Mouse (Mus musculus) adrenal gland, adult (tissue): ENCODE results near the gene Zfp568.

ENCODE experiments used
- DNase-seq, 2 experiments: peaks; one replicate each; pipeline ENCODE4 v3.0.0; 2022 to 2023; ENCODE audit warnings: low spot score in 1 of 2; ENCODE audit not compliant: inconsistent age in 2 of 2

Zfp568 gene

DNA sequence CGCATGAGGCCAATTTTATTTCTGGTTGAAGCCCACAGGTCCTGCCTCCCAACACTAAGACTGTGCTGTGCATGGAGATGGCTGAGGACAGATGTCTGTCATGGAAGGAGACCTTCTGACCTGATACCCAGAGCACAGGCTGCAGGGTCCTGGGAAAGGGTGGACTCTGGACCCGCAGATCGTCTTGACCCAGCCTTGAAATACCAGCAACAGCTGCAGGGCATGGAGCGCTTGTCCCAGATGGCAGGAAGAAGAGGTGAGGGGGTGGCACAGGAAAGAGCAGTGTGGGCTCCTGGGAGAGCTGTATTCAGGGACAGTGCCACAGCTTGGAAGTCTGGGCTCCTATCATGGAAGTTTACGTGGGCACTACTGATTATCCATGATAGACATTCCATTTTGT, 3.8 kb downstream of the Zfp568 start:
- DNase-seq, result no peak

GRCm38 (mm10) chr7:29989031-29989430, 5.3 kb downstream of the Zfp568 start:
- DNase-seq, result no peak

DNA sequence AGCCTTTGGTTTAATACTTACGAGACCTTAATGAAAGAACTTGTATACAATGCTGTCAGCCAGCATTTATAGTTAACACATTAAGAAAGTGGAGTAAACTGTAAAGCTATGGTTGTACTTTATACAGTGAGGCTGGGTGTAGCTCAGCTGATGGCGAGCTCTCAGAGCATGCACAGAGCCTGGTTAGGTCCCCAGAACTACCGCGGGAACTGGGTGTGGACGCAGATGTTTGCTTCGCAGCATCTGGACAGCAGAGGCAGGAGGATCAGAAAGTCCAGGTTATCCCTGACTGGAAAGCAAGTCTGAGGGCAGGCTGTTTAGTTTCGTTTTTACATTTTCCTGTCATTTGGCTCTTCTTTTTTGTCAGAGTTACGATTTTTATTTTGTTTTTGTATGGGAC, 8.9 kb downstream of the Zfp568 start:
- DNase-seq, result no peak

GRCm38 (mm10) chr7:29993340-29993739, 9.6 kb downstream of the Zfp568 start:
- no peak for DNase-seq

- DNase-seq, result no peak
Measured at GRCm38 (mm10) chr7:29995134-29995533, 11.4 kb downstream of the Zfp568 start.

- no peak for DNase-seq
Measured at GRCm38 (mm10) chr7:30000601-30001000, 16.8 kb downstream of the Zfp568 start.

- no peak for DNase-seq
Measured at GRCm38 (mm10) chr7:30007601-30008000, 23.8 kb downstream of the Zfp568 start.

GRCm38 (mm10) chr7:30008020-30008690, 24.4 kb downstream of the Zfp568 start:
- no peak for DNase-seq

DNA sequence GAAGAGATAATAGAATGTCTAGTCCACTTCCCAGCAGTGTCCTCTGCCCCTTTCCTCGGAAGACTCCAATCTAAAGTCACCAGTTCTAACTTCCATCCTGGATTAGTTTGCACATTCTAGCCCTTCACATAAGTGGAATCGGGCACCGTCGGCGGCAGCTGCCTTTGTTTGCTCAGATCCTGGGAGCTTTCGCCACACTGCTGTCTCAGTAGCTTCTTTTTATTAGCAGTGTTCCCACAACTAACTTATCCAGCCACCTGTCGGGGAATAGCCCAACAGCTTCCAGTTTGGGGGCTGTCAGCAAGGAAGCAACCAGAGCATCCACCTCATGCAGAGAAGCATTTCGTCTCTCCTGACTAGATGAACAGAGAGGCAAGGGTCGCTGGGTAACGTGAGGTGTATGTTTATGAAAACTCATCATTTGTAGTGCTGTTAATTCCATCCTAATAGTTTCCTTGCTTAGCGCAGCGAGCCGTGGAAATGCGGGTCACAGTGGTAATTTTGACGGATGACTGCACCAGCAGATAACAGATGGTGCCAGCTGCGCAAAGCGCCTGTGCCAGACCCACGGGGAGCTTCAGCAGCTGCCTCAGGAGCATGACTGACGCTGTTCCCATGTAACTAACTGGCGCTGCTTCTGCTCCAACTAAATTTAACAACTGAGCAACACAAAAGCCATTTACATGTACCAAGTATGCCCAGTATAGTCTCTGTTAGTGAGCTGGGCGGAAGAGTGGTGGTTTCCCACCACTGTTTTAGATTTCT, 25.7 kb downstream of the Zfp568 start:
- peak in 1 of 2 experiments; percentile 15 for DNase-seq

DNA sequence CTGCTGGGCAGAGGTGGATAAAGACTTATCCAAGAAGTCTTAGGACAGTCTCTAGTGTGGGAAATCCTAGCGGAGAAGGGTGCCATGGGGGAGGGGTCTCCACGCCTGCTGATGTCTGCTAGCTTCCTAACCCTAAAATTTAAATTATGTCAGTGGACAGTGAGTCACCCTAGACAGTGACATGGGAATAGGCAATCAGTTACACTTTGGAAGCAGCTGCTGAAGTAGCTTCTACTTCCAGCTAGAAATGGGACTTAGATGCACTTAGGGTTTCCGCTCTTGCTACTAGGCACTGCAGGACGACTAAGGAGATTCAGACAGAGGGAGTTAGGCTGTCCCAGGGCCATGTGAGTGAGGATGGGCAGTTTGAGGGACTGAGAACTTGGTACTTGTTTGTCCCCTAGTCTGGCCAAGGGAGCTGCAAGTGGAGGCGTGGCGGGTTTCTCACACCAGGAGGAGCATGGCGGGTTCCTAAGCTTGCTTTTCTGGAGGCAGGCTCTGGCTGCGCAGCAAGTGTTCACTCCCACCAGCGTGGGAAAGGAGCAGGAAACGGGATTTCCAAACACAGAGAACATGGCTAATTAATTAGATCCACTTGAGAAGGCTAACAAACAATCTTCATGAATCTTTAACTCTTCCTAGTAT, 26.9 kb downstream of the Zfp568 start:
- no peak for DNase-seq

DNA sequence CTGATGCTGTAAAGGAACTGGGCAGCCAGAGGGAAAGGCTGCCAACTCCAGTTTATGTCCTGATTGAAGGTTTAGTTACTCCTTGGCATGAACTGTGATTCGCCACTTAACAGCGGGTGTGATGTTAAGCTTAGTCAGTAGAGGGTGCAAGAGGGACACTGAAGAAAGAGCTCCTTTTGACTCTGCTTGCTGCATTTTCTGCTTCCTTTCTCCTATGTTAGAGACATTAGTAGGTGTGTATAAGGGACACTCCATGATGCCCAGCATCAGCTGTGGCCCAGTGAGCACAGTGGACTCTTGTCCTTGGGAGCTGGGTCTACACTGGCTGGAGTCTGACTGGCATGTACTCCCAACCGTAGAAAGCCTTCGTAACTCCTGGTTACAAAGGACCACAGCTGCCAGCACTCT, 29.2 kb downstream of the Zfp568 start:
- DNase-seq, result peak; percentile 21 to 78

- no peak for DNase-seq
Measured at GRCm38 (mm10) chr7:30017226-30017625, 33.5 kb downstream of the Zfp568 start.

DNA sequence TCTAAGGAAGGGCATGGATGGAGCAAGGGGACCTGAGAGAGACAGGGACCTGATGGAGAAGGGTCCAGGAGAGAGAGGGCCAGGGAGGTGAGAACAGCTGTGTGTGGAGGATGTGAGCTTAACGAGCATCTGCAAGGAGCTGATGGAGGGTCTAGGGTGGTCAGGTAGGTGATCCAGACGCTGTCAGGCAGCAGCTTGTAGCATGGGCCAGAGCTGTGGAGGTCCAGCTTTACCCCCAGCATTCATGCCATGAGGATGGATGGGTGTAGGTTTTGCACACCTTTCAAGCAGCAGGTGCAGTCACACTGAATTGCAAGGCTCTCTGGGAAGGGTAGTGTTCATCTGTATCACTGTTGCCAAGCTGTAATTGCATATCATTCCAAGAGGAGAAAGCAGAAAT, 35.8 kb downstream of the Zfp568 start:
- DNase-seq, result no peak

DNA sequence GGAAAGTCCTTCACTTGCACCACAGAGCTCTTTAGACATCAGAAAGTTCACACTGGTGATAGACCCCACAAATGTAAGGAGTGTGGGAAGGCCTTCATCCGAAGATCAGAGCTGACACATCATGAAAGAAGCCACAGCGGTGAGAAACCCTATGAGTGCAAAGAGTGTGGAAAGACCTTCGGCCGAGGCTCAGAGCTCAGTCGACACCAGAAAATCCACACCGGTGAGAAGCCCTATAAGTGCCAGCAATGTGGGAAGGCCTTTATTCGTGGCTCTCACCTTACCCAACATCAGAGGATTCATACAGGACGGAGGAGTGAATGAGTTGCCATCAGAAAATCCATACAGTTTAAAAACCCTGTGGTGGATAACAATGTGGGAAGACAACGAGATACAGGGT, 39.6 kb downstream of the Zfp568 start:
- no peak for DNase-seq

DNA sequence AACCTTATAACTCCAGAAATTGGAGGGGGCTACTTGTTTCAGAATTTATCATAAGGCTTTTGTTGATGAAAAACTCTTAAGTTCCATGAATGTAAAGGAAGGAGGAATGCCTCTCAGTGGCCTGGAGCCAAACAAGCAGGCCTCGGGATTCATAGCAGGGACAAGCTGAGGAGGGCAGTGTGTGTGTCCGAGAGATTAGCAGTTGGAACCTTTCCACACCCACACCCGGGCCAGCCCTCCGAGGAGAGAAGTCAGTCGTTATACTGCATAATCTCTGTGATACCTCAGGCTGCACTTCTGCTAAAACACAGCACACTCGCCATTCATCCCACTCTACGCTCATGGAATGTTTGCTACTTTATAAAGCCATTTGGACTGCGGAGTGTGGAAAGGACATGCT, 40.0 kb downstream of the Zfp568 start:
- DNase-seq, result no peak

DNA sequence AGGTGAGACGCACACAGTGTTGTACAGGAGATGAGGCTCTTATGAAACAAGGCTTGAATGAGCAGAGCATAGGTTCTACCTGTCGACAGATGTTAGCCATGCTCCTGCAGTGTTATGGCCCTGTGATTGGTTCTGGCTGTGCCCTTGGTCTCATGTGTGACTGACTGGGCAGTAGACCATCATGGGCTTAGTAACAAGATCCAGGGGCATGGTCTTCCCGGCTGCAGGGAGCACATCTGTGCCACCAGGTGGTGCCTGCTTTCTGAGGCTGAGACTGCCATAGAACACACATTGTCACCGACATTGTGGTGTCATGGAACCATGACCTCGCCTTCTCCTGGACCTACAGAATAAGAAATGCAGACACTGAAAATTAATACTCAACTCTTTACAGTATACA, 41.6 kb downstream of the Zfp568 start:
- no peak for DNase-seq

- DNase-seq, result no peak
Measured at GRCm38 (mm10) chr7:30027331-30027730, 43.6 kb downstream of the Zfp568 start.

GRCm38 (mm10) chr7:30028572-30028971, 44.8 kb downstream of the Zfp568 start:
- no peak for DNase-seq

GRCm38 (mm10) chr7:30030677-30031076, 46.9 kb downstream of the Zfp568 start:
- DNase-seq, result peak in 1 of 2 experiments; percentile 65

- DNase-seq, result no peak
Measured at GRCm38 (mm10) chr7:30031379-30031778, 47.6 kb downstream of the Zfp568 start.

GRCm38 (mm10) chr7:30034331-30034730, 50.6 kb downstream of the Zfp568 start:
- no peak for DNase-seq

- DNase-seq, result no peak
Measured at GRCm38 (mm10) chr7:30044354-30044753, 60.6 kb downstream of the Zfp568 start.
